Mouse (Mus musculus): ENCODE data around the gene Prmt2.

GRCm38 (mm10) chr10:76246601-76247000, 8.9 kb upstream of the Prmt2 start:
- TF ChIP-seq CTCF (IDR thresholded peaks at IDR 0.05; ENCODE audit: low read depth) (no peak), EP300 (IDR thresholded peaks at IDR 0.05; ENCODE audit: low read depth) (no peak)

Measured in heart, postnatal 0 days (tissue).